Mouse (Mus musculus): ENCODE measurements around the gene Nell1. TPM values are rescaled to one million over a fixed set of nuclear protein-coding genes. Genes with fewer than 3 reads are reported as not detected.

Gene Nell1
- polyA plus RNA-seq, 1 experiment, result 0.28 TPM

- 96% methylated on average over 6 of the region's 6 CpGs for WGBS
- TF ChIP-seq CTCF (IDR thresholded peaks at IDR 0.05; ENCODE audit: insufficient read depth, low read length) (no peak), POLR2A (IDR thresholded peaks at IDR 0.05; ENCODE audit: borderline replicate concordance, extremely low read depth, low read depth, low read length) (no peak)
- no peak for DNase-seq
- H3K4me1 ChIP-seq (ENCODE audit: control insufficient read depth, insufficient read depth, low read length), result no peaks in the 10 kb centered on the region
- H3K4me3 ChIP-seq (replicated peaks; ENCODE audit: extremely low read depth, low read depth, low read length), result no peak overlapping the region
Observed at GRCm38 (mm10) chr7:50467742-50468141, 493.1 kb downstream of the Nell1 start.

GRCm38 (mm10) chr7:50470555-50470954 is 495.9 kb downstream of the Nell1 start:
- Histone ChIP-seq H3K4me3 (replicated peaks; ENCODE audit: extremely low read depth, low read depth, low read length) (no peak overlapping the region), H3K4me1 (ENCODE audit: control insufficient read depth, insufficient read depth, low read length) (no peaks in the 10 kb centered on the region)
- WGBS, result 80% methylated on average over 3 of the region's 3 CpGs
- TF ChIP-seq CTCF (IDR thresholded peaks at IDR 0.05; ENCODE audit: insufficient read depth, low read length) (no peak), POLR2A (IDR thresholded peaks at IDR 0.05; ENCODE audit: borderline replicate concordance, extremely low read depth, low read depth, low read length) (no peak)
- no peak for DNase-seq

- 64% methylated on average over 4 of the region's 4 CpGs for WGBS
- no peaks in the 10 kb centered on the region for H3K4me1 ChIP-seq (ENCODE audit: control insufficient read depth, insufficient read depth, low read length)
- TF ChIP-seq POLR2A (IDR thresholded peaks at IDR 0.05; ENCODE audit: borderline replicate concordance, extremely low read depth, low read depth, low read length), result no peak
- TF ChIP-seq CTCF (IDR thresholded peaks at IDR 0.05; ENCODE audit: insufficient read depth, low read length), result no peak
- no peak for DNase-seq
- H3K4me3 ChIP-seq (replicated peaks; ENCODE audit: extremely low read depth, low read depth, low read length), result no peak overlapping the region
Observed at GRCm38 (mm10) chr7:50482011-50482410, 507.3 kb downstream of the Nell1 start.

GRCm38 (mm10) chr7:50485304-50485703 is 510.6 kb downstream of the Nell1 start:
- peak; percentile 2 for DNase-seq

GRCm38 (mm10) chr7:50486884-50487420 is 512.3 kb downstream of the Nell1 start:
- TF ChIP-seq POLR2A (IDR thresholded peaks at IDR 0.05; ENCODE audit: borderline replicate concordance, extremely low read depth, low read depth, low read length) (no peak), CTCF (IDR thresholded peaks at IDR 0.05; ENCODE audit: insufficient read depth, low read length) (no peak)
- Histone ChIP-seq H3K4me3 (replicated peaks; ENCODE audit: extremely low read depth, low read depth, low read length) (no peak overlapping the region), H3K4me1 (ENCODE audit: control insufficient read depth, insufficient read depth, low read length) (no peaks in the 10 kb centered on the region)
- WGBS, result 61% methylated on average over 4 of the region's 4 CpGs
- no peak for DNase-seq

More at GRCm38 (mm10) chr7:50485304-50485703, 510.6 kb downstream of the Nell1 start:
- H3K4me1 ChIP-seq (ENCODE audit: control insufficient read depth, insufficient read depth, low read length), result no peaks in the 10 kb centered on the region
- no peak for TF ChIP-seq POLR2A (IDR thresholded peaks at IDR 0.05; ENCODE audit: borderline replicate concordance, extremely low read depth, low read depth, low read length)
- TF ChIP-seq CTCF (IDR thresholded peaks at IDR 0.05; ENCODE audit: insufficient read depth, low read length), result peak; percentile 54
- H3K4me3 ChIP-seq (replicated peaks; ENCODE audit: extremely low read depth, low read depth, low read length), result no peak overlapping the region
- WGBS, result 30% methylated on average over 1 of the region's 1 CpGs

GRCm38 (mm10) chr7:50501562-50501961 is 526.9 kb downstream of the Nell1 start:
- TF ChIP-seq POLR2A (IDR thresholded peaks at IDR 0.05; ENCODE audit: borderline replicate concordance, extremely low read depth, low read depth, low read length), result no peak
- TF ChIP-seq CTCF (IDR thresholded peaks at IDR 0.05; ENCODE audit: insufficient read depth, low read length), result no peak
- H3K4me3 ChIP-seq (replicated peaks; ENCODE audit: extremely low read depth, low read depth, low read length), result no peak overlapping the region
- whole genome bisulfite sequencing, result 33% methylated on average over 4 of the region's 4 CpGs
- DNase-seq, result no peak
- no peaks in the 10 kb centered on the region for H3K4me1 ChIP-seq (ENCODE audit: control insufficient read depth, insufficient read depth, low read length)

GRCm38 (mm10) chr7:50507047-50507446 is 532.4 kb downstream of the Nell1 start:
- Histone ChIP-seq H3K4me3 (replicated peaks; ENCODE audit: extremely low read depth, low read depth, low read length) (no peak overlapping the region), H3K4me1 (ENCODE audit: control insufficient read depth, insufficient read depth, low read length) (no peaks in the 10 kb centered on the region)
- TF ChIP-seq POLR2A (IDR thresholded peaks at IDR 0.05; ENCODE audit: borderline replicate concordance, extremely low read depth, low read depth, low read length), result no peak
- no peak for TF ChIP-seq CTCF (IDR thresholded peaks at IDR 0.05; ENCODE audit: insufficient read depth, low read length)
- DNase-seq, result no peak

- no peak for DNase-seq
- 88% methylated on average over 3 of the region's 3 CpGs for WGBS
Observed at GRCm38 (mm10) chr7:50514830-50515229, 540.2 kb downstream of the Nell1 start.

GRCm38 (mm10) chr7:50516681-50517080 is 542.0 kb downstream of the Nell1 start:
- TF ChIP-seq POLR2A (IDR thresholded peaks at IDR 0.05; ENCODE audit: borderline replicate concordance, extremely low read depth, low read depth, low read length) (no peak), CTCF (IDR thresholded peaks at IDR 0.05; ENCODE audit: insufficient read depth, low read length) (no peak)
- Histone ChIP-seq H3K4me3 (replicated peaks; ENCODE audit: extremely low read depth, low read depth, low read length) (no peak overlapping the region), H3K4me1 (ENCODE audit: control insufficient read depth, insufficient read depth, low read length) (no peaks in the 10 kb centered on the region)
- WGBS, result 59% methylated on average over 3 of the region's 3 CpGs
- no peak for DNase-seq

More at GRCm38 (mm10) chr7:50514830-50515229, 540.2 kb downstream of the Nell1 start:
- TF ChIP-seq CTCF (IDR thresholded peaks at IDR 0.05; ENCODE audit: insufficient read depth, low read length) (no peak), POLR2A (IDR thresholded peaks at IDR 0.05; ENCODE audit: borderline replicate concordance, extremely low read depth, low read depth, low read length) (no peak)
- Histone ChIP-seq H3K4me3 (replicated peaks; ENCODE audit: extremely low read depth, low read depth, low read length) (no peak overlapping the region), H3K4me1 (ENCODE audit: control insufficient read depth, insufficient read depth, low read length) (no peaks in the 10 kb centered on the region)

- TF ChIP-seq POLR2A (IDR thresholded peaks at IDR 0.05; ENCODE audit: borderline replicate concordance, extremely low read depth, low read depth, low read length) (no peak), CTCF (IDR thresholded peaks at IDR 0.05; ENCODE audit: insufficient read depth, low read length) (no peak)
- Histone ChIP-seq H3K4me1 (ENCODE audit: control insufficient read depth, insufficient read depth, low read length) (no peaks in the 10 kb centered on the region), H3K4me3 (replicated peaks; ENCODE audit: extremely low read depth, low read depth, low read length) (no peak overlapping the region)
- no peak for DNase-seq
- WGBS, result 61% methylated on average over 5 of the region's 5 CpGs
Observed at GRCm38 (mm10) chr7:50543373-50543772, 568.7 kb downstream of the Nell1 start.

Data from lung, adult 2 months (tissue).